Mouse (Mus musculus): Measurements from ENCODE around the gene Milr1. TPM values are rescaled to one million over a fixed set of nuclear protein-coding genes. Genes with fewer than 3 reads are reported as not detected.

Gene Milr1
- total RNA-seq, 1 experiment, result 0.58 TPM

GRCm38 (mm10) chr11:106704399-106705111 lies 46.5 kb upstream of the Milr1 start:
- Histone ChIP-seq H3K36me3 (ENCODE audit: control insufficient read depth, insufficient read depth, low read length, poor library complexity, severe bottlenecking) (peaks cover 12% of the 10 kb centered on the region; the same call in 1 of the 2 replicates), H3K27ac (ENCODE audit: insufficient read depth, low read depth, low read length, poor library complexity, severe bottlenecking) (peak overlapping the region; percentile 47; the same call in 1 of the 2 replicates), H3K9me3 (ENCODE audit: control insufficient read depth, insufficient read depth, low read depth, low read length) (no peaks in the 10 kb centered on the region), H3K4me3 (ENCODE audit: insufficient read depth in 1 of 2, low read depth in 1 of 2, low read length in 2 of 2, poor library complexity in 1 of 2, severe bottlenecking in 1 of 2) (no peak overlapping the region), H3K9ac (ENCODE audit: insufficient read depth, low read depth, low read length, poor library complexity, severe bottlenecking) (0 out of 2 replicates have a peak overlapping the region, but pooled peaks have one; percentile 22), H3K4me1 (ENCODE audit: control insufficient read depth in 2 of 2, insufficient read depth in 2 of 2, low read length in 2 of 2, poor library complexity in 1 of 2) (peaks cover 12 to 37% of the 10 kb centered on the region in 2 experiments)
- in situ Hi-C loops (cut with MboI; ENCODE audit: low sequenced_read_pairs in 2 of 2, unreplicated experiment in 2 of 2), result no loop called here
- no peak for TF ChIP-seq MAFK (IDR thresholded peaks at IDR 0.05; ENCODE audit: insufficient read depth, low read depth, low read length)
- no peak for TF ChIP-seq ZNF384 (IDR thresholded peaks at IDR 0.05; ENCODE audit: low read depth, low read length)
- no peak for TF ChIP-seq CHD2 (IDR thresholded peaks at IDR 0.05; ENCODE audit: low read depth, low read length)
- no peak for TF ChIP-seq HCFC1 (IDR thresholded peaks at IDR 0.05; ENCODE audit: borderline replicate concordance, insufficient read depth, low read length)
- TF ChIP-seq ZC3H11A (IDR thresholded peaks at IDR 0.05; ENCODE audit: borderline replicate concordance, low read depth, low read length), result no peak
- DNase-seq (ENCODE audit: low read depth, low spot score), result no peak

- peak overlapping the region; percentile 61; the same call in 1 of the 2 replicates for H3K27ac ChIP-seq (ENCODE audit: insufficient read depth, low read depth, low read length, poor library complexity, severe bottlenecking)
These were observed 44.8 kb upstream of the Milr1 start for GRCm38 (mm10) chr11:106706212-106706611.

GRCm38 (mm10) chr11:106707085-106707484 lies 43.9 kb upstream of the Milr1 start:
- no peak for TF ChIP-seq CHD2 (IDR thresholded peaks at IDR 0.05; ENCODE audit: low read depth, low read length)
- no peak for TF ChIP-seq MAFK (IDR thresholded peaks at IDR 0.05; ENCODE audit: insufficient read depth, low read depth, low read length)
- no peak for TF ChIP-seq ZNF384 (IDR thresholded peaks at IDR 0.05; ENCODE audit: low read depth, low read length)
- TF ChIP-seq ZC3H11A (IDR thresholded peaks at IDR 0.05; ENCODE audit: borderline replicate concordance, low read depth, low read length), result no peak
- no peak for TF ChIP-seq HCFC1 (IDR thresholded peaks at IDR 0.05; ENCODE audit: borderline replicate concordance, insufficient read depth, low read length)
- Histone ChIP-seq H3K9ac (ENCODE audit: insufficient read depth, low read depth, low read length, poor library complexity, severe bottlenecking) (no peak overlapping the region), H3K4me1 (ENCODE audit: control insufficient read depth in 2 of 2, insufficient read depth in 2 of 2, low read length in 2 of 2, poor library complexity in 1 of 2) (peaks cover 16 to 41% of the 10 kb centered on the region in 2 experiments), H3K4me3 (ENCODE audit: insufficient read depth in 1 of 2, low read depth in 1 of 2, low read length in 2 of 2, poor library complexity in 1 of 2, severe bottlenecking in 1 of 2) (no peak overlapping the region), H3K9me3 (ENCODE audit: control insufficient read depth, insufficient read depth, low read depth, low read length) (no peaks in the 10 kb centered on the region), H3K27ac (ENCODE audit: insufficient read depth, low read depth, low read length, poor library complexity, severe bottlenecking) (peak overlapping the region; percentile 50; the same call in 1 of the 2 replicates), H3K36me3 (ENCODE audit: control insufficient read depth, insufficient read depth, low read length, poor library complexity, severe bottlenecking) (peaks cover 13% of the 10 kb centered on the region)
- in situ Hi-C loops (cut with MboI; ENCODE audit: low sequenced_read_pairs in 2 of 2, unreplicated experiment in 2 of 2), result no loop called here
- no peak for DNase-seq (ENCODE audit: low read depth, low spot score)

More at GRCm38 (mm10) chr11:106706212-106706611, 44.8 kb upstream of the Milr1 start:
- Histone ChIP-seq H3K36me3 (ENCODE audit: control insufficient read depth, insufficient read depth, low read length, poor library complexity, severe bottlenecking) (peaks cover 13% of the 10 kb centered on the region), H3K9ac (ENCODE audit: insufficient read depth, low read depth, low read length, poor library complexity, severe bottlenecking) (no peak overlapping the region), H3K9me3 (ENCODE audit: control insufficient read depth, insufficient read depth, low read depth, low read length) (no peaks in the 10 kb centered on the region), H3K4me1 (ENCODE audit: control insufficient read depth in 2 of 2, insufficient read depth in 2 of 2, low read length in 2 of 2, poor library complexity in 1 of 2) (peaks cover 16 to 47% of the 10 kb centered on the region in 2 experiments), H3K4me3 (ENCODE audit: insufficient read depth in 1 of 2, low read depth in 1 of 2, low read length in 2 of 2, poor library complexity in 1 of 2, severe bottlenecking in 1 of 2) (no peak overlapping the region)
- TF ChIP-seq ZNF384 (IDR thresholded peaks at IDR 0.05; ENCODE audit: low read depth, low read length), result no peak
- no peak for TF ChIP-seq MAFK (IDR thresholded peaks at IDR 0.05; ENCODE audit: insufficient read depth, low read depth, low read length)
- TF ChIP-seq ZC3H11A (IDR thresholded peaks at IDR 0.05; ENCODE audit: borderline replicate concordance, low read depth, low read length), result no peak
- no peak for TF ChIP-seq CHD2 (IDR thresholded peaks at IDR 0.05; ENCODE audit: low read depth, low read length)
- TF ChIP-seq HCFC1 (IDR thresholded peaks at IDR 0.05; ENCODE audit: borderline replicate concordance, insufficient read depth, low read length), result no peak
- DNase-seq (ENCODE audit: low read depth, low spot score), result no peak
- in situ Hi-C loops (cut with MboI; ENCODE audit: low sequenced_read_pairs in 2 of 2, unreplicated experiment in 2 of 2), result no loop called here

- TF ChIP-seq MAFK (IDR thresholded peaks at IDR 0.05; ENCODE audit: insufficient read depth, low read depth, low read length) (no peak), HCFC1 (IDR thresholded peaks at IDR 0.05; ENCODE audit: borderline replicate concordance, insufficient read depth, low read length) (no peak), CHD2 (IDR thresholded peaks at IDR 0.05; ENCODE audit: low read depth, low read length) (no peak)
- H3K9me3 ChIP-seq (ENCODE audit: control insufficient read depth, insufficient read depth, low read depth, low read length), result no peaks in the 10 kb centered on the region
- peaks cover 13% of the 10 kb centered on the region for H3K36me3 ChIP-seq (ENCODE audit: control insufficient read depth, insufficient read depth, low read length, poor library complexity, severe bottlenecking)
- H3K9ac ChIP-seq (ENCODE audit: insufficient read depth, low read depth, low read length, poor library complexity, severe bottlenecking), result no peak overlapping the region
- H3K4me3 ChIP-seq (ENCODE audit: insufficient read depth in 1 of 2, low read depth in 1 of 2, low read length in 2 of 2, poor library complexity in 1 of 2, severe bottlenecking in 1 of 2), result no peak overlapping the region
- in situ Hi-C loops (cut with MboI; ENCODE audit: low sequenced_read_pairs in 2 of 2, unreplicated experiment in 2 of 2), result no loop called here
- DNase-seq (ENCODE audit: low read depth, low spot score), result no peak
- H3K27ac ChIP-seq (ENCODE audit: insufficient read depth, low read depth, low read length, poor library complexity, severe bottlenecking), result no peak overlapping the region; the same call in 1 of the 2 replicates
- H3K4me1 ChIP-seq (ENCODE audit: control insufficient read depth in 2 of 2, insufficient read depth in 2 of 2, low read length in 2 of 2, poor library complexity in 1 of 2), result peaks cover 16 to 38% of the 10 kb centered on the region in 2 experiments
These were observed 43.2 kb upstream of the Milr1 start for GRCm38 (mm10) chr11:106707866-106708265.

Data from ES-E14 (cell line).